ENCODE assay signal across 8 mouse cellular contexts in genomic region chr11:73159957-73160810, GRCm38 (mm10). TPM values are rescaled to one million over a fixed set of nuclear protein-coding genes. Genes with fewer than 3 reads are reported as not detected.
DNase-seq lines count a peak whose midpoint lies in the region; ATAC-seq and TF ChIP-seq lines count a peak whose summit lies in the region.

P2rx5 (plus strand) TSS chr11:73160421.

- H3K9me3 ChIP-seq in intestine, embryonic 16.5 days (ENCODE audit: control insufficient read depth, low read length): no peaks in the 10 kb centered on the region
- H3K9me3 ChIP-seq in liver, postnatal 0 days (ENCODE audit: low read length): no peaks in the 10 kb centered on the region

- H3K27me3 ChIP-seq in intestine, embryonic 16.5 days (replicated peaks; ENCODE audit: control insufficient read depth, insufficient read depth, low read length): peaks cover 12% of the 10 kb centered on the region; the same call in 1 of the 2 replicates
- peaks cover 21% of the 10 kb centered on the region for H3K27me3 ChIP-seq in liver, postnatal 0 days (ENCODE audit: insufficient read depth, low read length)

- no peak for TF ChIP-seq CTCF in brain, embryonic 14.5 days (IDR thresholded peaks at IDR 0.05; ENCODE audit: borderline replicate concordance, extremely low read depth, insufficient read depth, insufficient read length)
- no peak for TF ChIP-seq CTCF in liver, postnatal 0 days (IDR thresholded peaks at IDR 0.05; ENCODE audit: low read depth)
- TF ChIP-seq CTCF in olfactory bulb, adult 2 months (IDR thresholded peaks at IDR 0.05; ENCODE audit: insufficient read depth, low read depth, low read length): no peak

- DNase-seq in lung, adult 18-20 months: peak; percentile 40 to 43
- DNase-seq in lung, postnatal 25 days (ENCODE audit: low spot score): no peak
- peak; percentile 29 for DNase-seq in brain, embryonic 14.5 days (ENCODE audit: low read depth)
- DNase-seq in gastrocnemius, postnatal 25 days: peak; percentile 68
- peak; percentile 49 for DNase-seq in liver, postnatal 0 days
- no peak for DNase-seq in left cerebral cortex, postnatal 14 days (ENCODE audit: low spot score in 2 of 2)

- ATAC-seq in intestine, embryonic 16.5 days: peak; percentile 89
- peak; percentile 72 for ATAC-seq in liver, postnatal 0 days

- no peaks in the 10 kb centered on the region for H3K36me3 ChIP-seq in intestine, embryonic 16.5 days (ENCODE audit: control insufficient read depth, insufficient read depth, low read length)
- no peaks in the 10 kb centered on the region for H3K36me3 ChIP-seq in liver, postnatal 0 days (replicated peaks; ENCODE audit: insufficient read depth, low read length)

- no peak for TF ChIP-seq POLR2A in brain, embryonic 14.5 days (IDR thresholded peaks at IDR 0.05; ENCODE audit: borderline replicate concordance, extremely low read depth, insufficient read depth, insufficient read length, poor library complexity, severe bottlenecking)
- no peak for TF ChIP-seq POLR2A in olfactory bulb, adult 2 months (IDR thresholded peaks at IDR 0.05; ENCODE audit: insufficient read depth, low read depth, low read length)

- peak within 1 kb of the TSS; percentile 59 for H3K9ac ChIP-seq in intestine, embryonic 16.5 days (ENCODE audit: low read depth, low read length)
- 0 out of 2 replicates have a peak within 1 kb of the TSS, but pooled peaks have one; percentile 18 for H3K9ac ChIP-seq in liver, postnatal 0 days (replicated peaks)

- intact Hi-C loops in left cerebral cortex, postnatal 14 days (cut with DNase I): no loop called here

- no peak within 1 kb of the TSS for H3K27ac ChIP-seq in intestine, embryonic 16.5 days (ENCODE audit: low read length)
- H3K27ac ChIP-seq in liver, postnatal 0 days (ENCODE audit: low read depth): no peak within 1 kb of the TSS
- H3K27ac ChIP-seq in olfactory bulb, adult 2 months (ENCODE audit: insufficient read depth, low read depth, low read length): no peak within 1 kb of the TSS

- peak within 1 kb of the TSS; percentile 85 for H3K4me2 ChIP-seq in intestine, embryonic 16.5 days (ENCODE audit: low read depth, low read length)
- H3K4me2 ChIP-seq in liver, postnatal 0 days (ENCODE audit: low read depth, low read length): peak within 1 kb of the TSS; percentile 73

- no peak for TF ChIP-seq EP300 in liver, postnatal 0 days (IDR thresholded peaks at IDR 0.05; ENCODE audit: low read depth)

- peak within 1 kb of the TSS; percentile 51 for H3K4me3 ChIP-seq in intestine, embryonic 16.5 days (ENCODE audit: low read length)
- peak within 1 kb of the TSS; percentile 43 for H3K4me3 ChIP-seq in liver, postnatal 0 days (ENCODE audit: low read depth, low read length)
- peak within 1 kb of the TSS; percentile 38 for H3K4me3 ChIP-seq in olfactory bulb, adult 2 months (ENCODE audit: insufficient read depth, low read depth, low read length)

- WGBS in intestine, embryonic 16.5 days: 4% methylated on average over 49 of the region's 49 CpGs
- 4% methylated on average over 45 of the region's 49 CpGs for WGBS in liver, postnatal 0 days (ENCODE audit: insufficient replicate concordance)
- 3% methylated on average over 49 of the region's 49 CpGs for WGBS in olfactory bulb, adult 2 months

- H3K4me1 ChIP-seq in intestine, embryonic 16.5 days (ENCODE audit: control insufficient read depth, insufficient read depth, low read length): no peaks in the 10 kb centered on the region
- peaks cover 7% of the 10 kb centered on the region; the same call in 1 of the 2 replicates for H3K4me1 ChIP-seq in liver, postnatal 0 days (ENCODE audit: insufficient read depth)
- H3K4me1 ChIP-seq in olfactory bulb, adult 2 months (ENCODE audit: control insufficient read depth, insufficient read depth, low read length): peaks cover 12% of the 10 kb centered on the region

RNA-seq across cellular contexts. Expression of gene P2rx5, which starts in this region (rescaled TPM):
- 0.44 and 0.53 TPM in 2 replicates for polyA plus RNA-seq in brain, embryonic 14.5 days (2012; rRNA removed)
- total RNA-seq in gastrocnemius, postnatal 25 days (2021): 1 to 10 TPM; 8.7 to 9.7 TPM
- polyA plus RNA-seq in intestine, embryonic 16.5 days (2015; fragmentation: Nextera tagmentation; extraction: Ambion mirVana): 0.12 TPM in 1 of 2 replicates, not detected in the other
- polyA plus RNA-seq in liver, postnatal 0 days (2015; fragmentation: Nextera tagmentation; extraction: Ambion mirVana): 0.11 and 0.21 TPM in 2 replicates
- polyA plus RNA-seq in olfactory bulb, adult 2 months (2012; ENCODE audit: insufficient read depth, insufficient read length, low replicate concordance, missing spikeins): not detected in 2 replicates
- under 1 TPM; 0.24 to 0.76 TPM for total RNA-seq in left cerebral cortex, postnatal 14 days (2021)

Comparison
In these comparisons a context has a peak if more than half of its experiments do, and no peak if none do; other contexts are left out.
1. RNA of gene P2rx5 (total RNA-seq): 8.7 to 9.7 TPM in gastrocnemius, postnatal 25 days; 0.24 to 0.76 TPM in left cerebral cortex, postnatal 14 days; every median in the first group is over 4 times any median in the second.
2. DNase-seq: peak in lung, adult 18-20 months (2 of 2) and gastrocnemius, postnatal 25 days (single experiment); none in lung, postnatal 25 days (single experiment) and left cerebral cortex, postnatal 14 days (0 of 2).
3. Peak in DNase-seq in brain, embryonic 14.5 days; RNA of the gene not detected or under 1 TPM.
4. Peak in ATAC-seq, H3K4me3 ChIP-seq, H3K9ac ChIP-seq and H3K4me2 ChIP-seq in intestine, embryonic 16.5 days; RNA of the gene not detected or under 1 TPM.
5. Peak in DNase-seq, ATAC-seq, H3K4me3 ChIP-seq, H3K9ac ChIP-seq and H3K4me2 ChIP-seq in liver, postnatal 0 days; RNA of the gene not detected or under 1 TPM.
6. Peak in every context shown above with its lines, with median percentiles within 50 percentile points of each other: H3K4me3 ChIP-seq.